Mouse (Mus musculus): Measurements from ENCODE around the gene Prlr. TPM values are rescaled to one million over a fixed set of nuclear protein-coding genes. Genes with fewer than 3 reads are reported as not detected.

Prlr gene
- polyA plus RNA-seq, 1 experiment from 2014 or later, result 52.3 TPM

- H3K9ac ChIP-seq (ENCODE audit: low read depth, low read length), result no peak overlapping the region
- peak overlapping the region; percentile 51 for H3K27ac ChIP-seq (ENCODE audit: low read depth, low read length)
- H3K4me1 ChIP-seq (replicated peaks; ENCODE audit: control insufficient read depth, insufficient read depth, low read length), result 0 out of 2 replicates have a peak, but pooled peaks cover 10% of the 10 kb centered on the region
- H3K4me3 ChIP-seq (ENCODE audit: low read depth, low read length), result peak overlapping the region; percentile 21
- no peaks in the 10 kb centered on the region for H3K27me3 ChIP-seq (replicated peaks; ENCODE audit: control insufficient read depth, insufficient read depth, low read length)
- TF ChIP-seq CTCF (IDR thresholded peaks at IDR 0.05; ENCODE audit: low read depth), result no peak
- H3K36me3 ChIP-seq (ENCODE audit: control insufficient read depth, insufficient read depth), result no peaks in the 10 kb centered on the region
- WGBS, result 52% methylated on average over 4 of the region's 4 CpGs
- H3K4me2 ChIP-seq (replicated peaks; ENCODE audit: low read depth), result peak overlapping the region; percentile 53
- ATAC-seq, result peak; percentile 80
- H3K9me3 ChIP-seq (ENCODE audit: control insufficient read depth), result no peaks in the 10 kb centered on the region
Measured at GRCm38 (mm10) chr15:10216189-10216588, 39.2 kb downstream of the Prlr start.

- Histone ChIP-seq H3K4me2 (replicated peaks; ENCODE audit: low read depth) (no peak overlapping the region), H3K4me1 (replicated peaks; ENCODE audit: control insufficient read depth, insufficient read depth, low read length) (no peaks in the 10 kb centered on the region), H3K9me3 (ENCODE audit: control insufficient read depth) (no peaks in the 10 kb centered on the region), H3K4me3 (ENCODE audit: low read depth, low read length) (no peak overlapping the region), H3K27me3 (replicated peaks; ENCODE audit: control insufficient read depth, insufficient read depth, low read length) (no peaks in the 10 kb centered on the region), H3K36me3 (ENCODE audit: control insufficient read depth, insufficient read depth) (no peaks in the 10 kb centered on the region), H3K9ac (ENCODE audit: low read depth, low read length) (no peak overlapping the region), H3K27ac (ENCODE audit: low read depth, low read length) (no peak overlapping the region)
- 60% methylated on average over 4 of the region's 4 CpGs for WGBS
- ATAC-seq, result no peak
- TF ChIP-seq CTCF (IDR thresholded peaks at IDR 0.05; ENCODE audit: low read depth), result no peak
Measured at GRCm38 (mm10) chr15:10223614-10224155, 46.6 kb downstream of the Prlr start.

GRCm38 (mm10) chr15:10225701-10226100, 48.7 kb downstream of the Prlr start:
- Histone ChIP-seq H3K4me1 (replicated peaks; ENCODE audit: control insufficient read depth, insufficient read depth, low read length) (no peaks in the 10 kb centered on the region), H3K27me3 (replicated peaks; ENCODE audit: control insufficient read depth, insufficient read depth, low read length) (no peaks in the 10 kb centered on the region), H3K9ac (ENCODE audit: low read depth, low read length) (no peak overlapping the region), H3K4me3 (ENCODE audit: low read depth, low read length) (no peak overlapping the region), H3K9me3 (ENCODE audit: control insufficient read depth) (no peaks in the 10 kb centered on the region), H3K36me3 (ENCODE audit: control insufficient read depth, insufficient read depth) (no peaks in the 10 kb centered on the region), H3K4me2 (replicated peaks; ENCODE audit: low read depth) (0 out of 2 replicates have a peak overlapping the region, but pooled peaks have one; percentile 1), H3K27ac (ENCODE audit: low read depth, low read length) (no peak overlapping the region)
- 57% methylated on average over 4 of the region's 4 CpGs for WGBS
- no peak; the same call in 1 of the 2 replicates for TF ChIP-seq CTCF (IDR thresholded peaks at IDR 0.05; ENCODE audit: low read depth)
- ATAC-seq, result peak; percentile 79

- no peak for TF ChIP-seq CTCF (IDR thresholded peaks at IDR 0.05; ENCODE audit: low read depth)
- Histone ChIP-seq H3K36me3 (ENCODE audit: control insufficient read depth, insufficient read depth) (no peaks in the 10 kb centered on the region), H3K4me1 (replicated peaks; ENCODE audit: control insufficient read depth, insufficient read depth, low read length) (no peaks in the 10 kb centered on the region), H3K27ac (ENCODE audit: low read depth, low read length) (no peak overlapping the region), H3K9me3 (ENCODE audit: control insufficient read depth) (no peaks in the 10 kb centered on the region), H3K4me2 (replicated peaks; ENCODE audit: low read depth) (no peak overlapping the region), H3K4me3 (ENCODE audit: low read depth, low read length) (no peak overlapping the region), H3K9ac (ENCODE audit: low read depth, low read length) (no peak overlapping the region), H3K27me3 (replicated peaks; ENCODE audit: control insufficient read depth, insufficient read depth, low read length) (no peaks in the 10 kb centered on the region)
- no peak for ATAC-seq
- WGBS, result 55% methylated on average over 2 of the region's 2 CpGs
Measured at GRCm38 (mm10) chr15:10228636-10229035, 51.6 kb downstream of the Prlr start.

GRCm38 (mm10) chr15:10235977-10236376, 58.9 kb downstream of the Prlr start:
- Histone ChIP-seq H3K4me3 (ENCODE audit: low read depth, low read length) (no peak overlapping the region), H3K27me3 (replicated peaks; ENCODE audit: control insufficient read depth, insufficient read depth, low read length) (no peaks in the 10 kb centered on the region), H3K4me2 (replicated peaks; ENCODE audit: low read depth) (no peak overlapping the region), H3K4me1 (replicated peaks; ENCODE audit: control insufficient read depth, insufficient read depth, low read length) (no peaks in the 10 kb centered on the region), H3K9ac (ENCODE audit: low read depth, low read length) (no peak overlapping the region), H3K36me3 (ENCODE audit: control insufficient read depth, insufficient read depth) (no peaks in the 10 kb centered on the region), H3K27ac (ENCODE audit: low read depth, low read length) (no peak overlapping the region), H3K9me3 (ENCODE audit: control insufficient read depth) (no peaks in the 10 kb centered on the region)
- ATAC-seq, result no peak
- 74% methylated on average over 5 of the region's 5 CpGs for WGBS
- no peak for TF ChIP-seq CTCF (IDR thresholded peaks at IDR 0.05; ENCODE audit: low read depth)

- Histone ChIP-seq H3K4me2 (replicated peaks; ENCODE audit: low read depth) (no peak overlapping the region), H3K27ac (ENCODE audit: low read depth, low read length) (no peak overlapping the region), H3K9me3 (ENCODE audit: control insufficient read depth) (no peaks in the 10 kb centered on the region), H3K27me3 (replicated peaks; ENCODE audit: control insufficient read depth, insufficient read depth, low read length) (no peaks in the 10 kb centered on the region), H3K36me3 (ENCODE audit: control insufficient read depth, insufficient read depth) (no peaks in the 10 kb centered on the region), H3K4me1 (replicated peaks; ENCODE audit: control insufficient read depth, insufficient read depth, low read length) (no peaks in the 10 kb centered on the region), H3K4me3 (ENCODE audit: low read depth, low read length) (no peak overlapping the region), H3K9ac (ENCODE audit: low read depth, low read length) (no peak overlapping the region)
- 75% methylated on average over 3 of the region's 3 CpGs for WGBS
- no peak for TF ChIP-seq CTCF (IDR thresholded peaks at IDR 0.05; ENCODE audit: low read depth)
- ATAC-seq, result no peak
Measured at GRCm38 (mm10) chr15:10236812-10237211, 59.8 kb downstream of the Prlr start.

- no peak overlapping the region for H3K4me2 ChIP-seq (replicated peaks; ENCODE audit: low read depth)
- no peak for TF ChIP-seq CTCF (IDR thresholded peaks at IDR 0.05; ENCODE audit: low read depth)
- no peaks in the 10 kb centered on the region for H3K27me3 ChIP-seq (replicated peaks; ENCODE audit: control insufficient read depth, insufficient read depth, low read length)
- no peak overlapping the region for H3K27ac ChIP-seq (ENCODE audit: low read depth, low read length)
- 90% methylated on average over 8 of the region's 8 CpGs for WGBS
- ATAC-seq, result no peak
- no peaks in the 10 kb centered on the region for H3K36me3 ChIP-seq (ENCODE audit: control insufficient read depth, insufficient read depth)
- H3K4me3 ChIP-seq (ENCODE audit: low read depth, low read length), result no peak overlapping the region
- H3K9ac ChIP-seq (ENCODE audit: low read depth, low read length), result no peak overlapping the region
- H3K9me3 ChIP-seq (ENCODE audit: control insufficient read depth), result no peaks in the 10 kb centered on the region
- H3K4me1 ChIP-seq (replicated peaks; ENCODE audit: control insufficient read depth, insufficient read depth, low read length), result no peaks in the 10 kb centered on the region
Measured at GRCm38 (mm10) chr15:10238454-10238853, 61.4 kb downstream of the Prlr start.

Measured in intestine, postnatal 0 days (tissue).